Mouse (Mus musculus): ENCODE results near the gene Gm47791. TPM values are rescaled to one million over a fixed set of nuclear protein-coding genes. Genes with fewer than 3 reads are reported as not detected.

The Gm47791 gene
- polyA plus RNA-seq, 1 experiment from 2014 or later = not detected

DNA sequence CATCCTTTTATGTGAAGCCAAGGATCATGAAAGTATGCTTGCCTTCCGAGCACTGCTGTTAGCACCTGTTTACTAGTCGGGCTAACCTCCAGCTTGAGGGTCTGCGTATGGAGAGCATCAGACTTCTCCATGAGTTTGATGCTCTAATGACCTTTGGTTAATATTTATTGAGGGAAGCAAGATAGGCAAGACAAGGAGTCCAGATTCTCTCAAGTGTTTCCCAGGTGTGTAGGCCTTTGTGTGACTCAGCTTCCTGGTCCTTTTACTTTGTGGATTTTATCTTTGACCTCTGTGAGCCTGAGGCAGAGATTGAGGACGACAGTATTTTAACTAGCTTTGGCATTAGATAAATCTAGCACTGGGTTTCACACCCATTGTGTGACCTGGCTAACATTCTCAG lies 4.4 kb downstream of the Gm47791 start:
- Histone ChIP-seq H3K27ac (no peak overlapping the region), H3K79me2 (ENCODE audit: inconsistent target) (no peaks in the 10 kb centered on the region)
- WGBS (ENCODE audit: missing documents) = 98% methylated on average over 4 of the region's 4 CpGs

GRCm38 (mm10) chr1:82766227-82766626 lies 4.8 kb downstream of the Gm47791 start:
- 100% methylated on average over 1 of the region's 1 CpGs for WGBS (ENCODE audit: missing documents)
- no peaks in the 10 kb centered on the region for H3K36me3 ChIP-seq (ENCODE audit: inconsistent target)
- H3K4me3 ChIP-seq (ENCODE audit: inconsistent target) = no peak overlapping the region
- H3K79me2 ChIP-seq (ENCODE audit: inconsistent target) = no peaks in the 10 kb centered on the region
- H3K27ac ChIP-seq = no peak overlapping the region

More for the DNA sequence above, 4.4 kb downstream of the Gm47791 start:
- H3K4me3 ChIP-seq (ENCODE audit: inconsistent target) = no peak overlapping the region
- no peaks in the 10 kb centered on the region for H3K36me3 ChIP-seq (ENCODE audit: inconsistent target)

GRCm38 (mm10) chr1:82762274-82762673 lies 8.8 kb downstream of the Gm47791 start:
- 100% methylated on average over 1 of the region's 1 CpGs for WGBS (ENCODE audit: missing documents)
- Histone ChIP-seq H3K79me2 (ENCODE audit: inconsistent target) (no peaks in the 10 kb centered on the region), H3K4me3 (ENCODE audit: inconsistent target) (no peak overlapping the region), H3K27ac (no peak overlapping the region), H3K36me3 (ENCODE audit: inconsistent target) (no peaks in the 10 kb centered on the region)

GRCm38 (mm10) chr1:82761454-82762169 lies 9.4 kb downstream of the Gm47791 start:
- 12% methylated on average over 8 of the region's 8 CpGs for WGBS (ENCODE audit: missing documents)
- Histone ChIP-seq H3K36me3 (ENCODE audit: inconsistent target) (no peaks in the 10 kb centered on the region), H3K4me3 (ENCODE audit: inconsistent target) (no peak overlapping the region), H3K27ac (peak overlapping the region; percentile 25), H3K79me2 (ENCODE audit: inconsistent target) (no peaks in the 10 kb centered on the region)

DNA sequence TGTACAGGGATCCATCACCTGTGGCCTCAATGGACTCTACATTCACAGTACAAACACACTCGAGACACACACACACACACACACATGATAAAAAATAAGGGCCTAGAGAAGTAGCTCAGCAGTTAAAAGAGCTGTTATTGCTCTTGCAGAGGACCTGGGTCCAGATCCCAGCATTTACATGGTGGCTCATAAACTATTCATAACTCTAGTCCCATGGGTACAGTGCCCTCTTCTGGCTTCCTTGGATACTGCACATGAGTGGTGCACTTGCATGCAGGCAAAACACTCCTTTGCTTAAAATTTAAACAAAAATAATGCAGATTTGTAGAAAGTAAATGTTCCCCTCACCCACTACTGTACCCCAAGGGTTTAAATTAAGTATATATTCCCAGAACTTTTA lies 11.5 kb downstream of the Gm47791 start:
- Histone ChIP-seq H3K79me2 (ENCODE audit: inconsistent target) (no peaks in the 10 kb centered on the region), H3K36me3 (ENCODE audit: inconsistent target) (peaks cover 13% of the 10 kb centered on the region; the same call in 1 of the 2 replicates)
- 100% methylated on average over 1 of the region's 1 CpGs for WGBS (ENCODE audit: missing documents)

GRCm38 (mm10) chr1:82747714-82748452 lies 23.2 kb downstream of the Gm47791 start:
- Histone ChIP-seq H3K79me2 (ENCODE audit: inconsistent target) (no peaks in the 10 kb centered on the region), H3K36me3 (ENCODE audit: inconsistent target) (peaks cover 17% of the 10 kb centered on the region), H3K27ac (no peak overlapping the region), H3K4me3 (ENCODE audit: inconsistent target) (no peak overlapping the region)
- 95% methylated on average over 2 of the region's 2 CpGs for WGBS (ENCODE audit: missing documents)

More for the DNA sequence above, 11.5 kb downstream of the Gm47791 start:
- Histone ChIP-seq H3K4me3 (ENCODE audit: inconsistent target) (no peak overlapping the region), H3K27ac (no peak overlapping the region)

- Histone ChIP-seq H3K27ac (no peak overlapping the region), H3K36me3 (ENCODE audit: inconsistent target) (peaks cover 14% of the 10 kb centered on the region), H3K4me3 (ENCODE audit: inconsistent target) (no peak overlapping the region), H3K79me2 (ENCODE audit: inconsistent target) (no peaks in the 10 kb centered on the region)
- WGBS (ENCODE audit: missing documents) = 100% methylated on average over 4 of the region's 4 CpGs
Measured at GRCm38 (mm10) chr1:82746408-82746807, 24.6 kb downstream of the Gm47791 start.

GRCm38 (mm10) chr1:82743962-82744361 lies 27.1 kb downstream of the Gm47791 start:
- no peaks in the 10 kb centered on the region for H3K79me2 ChIP-seq (ENCODE audit: inconsistent target)
- H3K36me3 ChIP-seq (ENCODE audit: inconsistent target) = peaks cover 15% of the 10 kb centered on the region; the same call in 1 of the 2 replicates
- no peak overlapping the region for H3K27ac ChIP-seq
- no peak overlapping the region for H3K4me3 ChIP-seq (ENCODE audit: inconsistent target)
- WGBS (ENCODE audit: missing documents) = 100% methylated on average over 3 of the region's 3 CpGs

GRCm38 (mm10) chr1:82741539-82741938 lies 29.5 kb downstream of the Gm47791 start:
- WGBS (ENCODE audit: missing documents) = 95% methylated on average over 7 of the region's 7 CpGs

DNA sequence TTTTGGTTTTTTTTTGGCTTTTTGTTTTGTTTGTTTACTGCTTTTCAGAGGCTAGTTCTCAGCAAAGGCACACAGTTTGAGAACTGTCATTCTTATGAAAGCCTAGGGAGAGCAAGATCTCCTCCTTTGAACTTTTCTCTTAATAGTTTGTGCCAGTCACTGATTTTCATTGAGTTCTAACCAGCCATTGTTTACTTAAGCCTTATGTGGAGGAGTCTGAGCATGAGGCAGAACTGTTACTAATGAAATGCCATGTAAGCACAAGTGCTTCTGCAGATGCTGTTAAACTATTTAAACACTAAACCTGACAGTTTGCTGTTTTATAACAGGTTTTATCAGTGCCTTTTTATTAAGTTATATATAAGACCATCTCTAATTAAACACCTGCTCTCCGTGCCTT lies 33.0 kb downstream of the Gm47791 start:
- H3K79me2 ChIP-seq (ENCODE audit: inconsistent target) = no peaks in the 10 kb centered on the region
- peaks cover 45% of the 10 kb centered on the region for H3K36me3 ChIP-seq (ENCODE audit: inconsistent target)
- H3K4me3 ChIP-seq (ENCODE audit: inconsistent target) = no peak overlapping the region
- no peak overlapping the region for H3K27ac ChIP-seq
- 100% methylated on average over 1 of the region's 1 CpGs for WGBS (ENCODE audit: missing documents)

More at GRCm38 (mm10) chr1:82741539-82741938, 29.5 kb downstream of the Gm47791 start:
- H3K79me2 ChIP-seq (ENCODE audit: inconsistent target) = no peaks in the 10 kb centered on the region
- H3K36me3 ChIP-seq (ENCODE audit: inconsistent target) = peaks cover 28% of the 10 kb centered on the region; the same call in 1 of the 2 replicates
- H3K4me3 ChIP-seq (ENCODE audit: inconsistent target) = no peak overlapping the region
- no peak overlapping the region for H3K27ac ChIP-seq

GRCm38 (mm10) chr1:82733357-82733756 lies 37.7 kb downstream of the Gm47791 start:
- H3K4me3 ChIP-seq (ENCODE audit: inconsistent target) = no peak overlapping the region
- peaks cover 76% of the 10 kb centered on the region for H3K36me3 ChIP-seq (ENCODE audit: inconsistent target)
- H3K79me2 ChIP-seq (ENCODE audit: inconsistent target) = peaks cover 9% of the 10 kb centered on the region; the same call in 1 of the 2 replicates
- H3K27ac ChIP-seq = no peak overlapping the region
- 100% methylated on average over 1 of the region's 1 CpGs for WGBS (ENCODE audit: missing documents)

DNA sequence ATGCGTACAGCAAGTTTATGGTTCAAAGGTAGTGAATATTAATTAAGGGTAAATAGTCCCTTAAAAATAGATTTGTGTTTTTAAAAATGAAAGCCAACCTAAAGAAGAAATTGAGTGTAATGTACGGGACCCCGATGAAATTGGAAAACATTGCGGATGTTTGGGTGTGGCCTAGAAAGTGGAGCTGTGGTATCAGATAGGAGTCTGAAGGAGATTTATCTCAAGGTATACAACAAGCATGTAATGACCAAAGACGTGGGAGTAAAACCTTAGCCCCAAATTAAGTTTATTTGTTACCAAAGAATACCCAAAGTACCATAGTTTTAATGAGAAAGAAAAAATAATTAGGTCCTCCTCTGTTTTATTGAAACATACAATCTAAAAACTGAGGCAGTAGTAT lies 44.6 kb downstream of the Gm47791 start:
- 97% methylated on average over 5 of the region's 5 CpGs for WGBS (ENCODE audit: missing documents)
- Histone ChIP-seq H3K79me2 (ENCODE audit: inconsistent target) (peaks cover 43% of the 10 kb centered on the region), H3K36me3 (ENCODE audit: inconsistent target) (peaks cover 30% of the 10 kb centered on the region), H3K4me3 (ENCODE audit: inconsistent target) (no peak overlapping the region), H3K27ac (no peak overlapping the region)

DNA sequence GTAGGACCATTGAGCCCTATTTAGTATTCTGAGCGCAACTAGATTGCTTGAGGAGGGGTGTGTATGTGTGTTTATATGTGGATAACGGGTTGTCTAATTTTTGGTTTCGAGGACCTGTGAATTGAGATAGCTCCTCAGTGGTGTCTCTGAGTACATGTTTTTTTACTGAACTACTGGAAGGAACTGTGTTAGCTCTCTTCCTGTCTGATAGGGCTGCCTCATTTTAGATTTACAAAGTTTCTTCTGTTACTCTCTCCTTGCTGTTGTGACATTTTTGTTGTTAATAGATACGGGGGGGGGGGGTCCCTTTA lies 45.2 kb downstream of the Gm47791 start:
- Histone ChIP-seq H3K4me3 (ENCODE audit: inconsistent target) (peak overlapping the region; percentile 97), H3K36me3 (ENCODE audit: inconsistent target) (peaks cover 23% of the 10 kb centered on the region), H3K27ac (no peak overlapping the region), H3K79me2 (ENCODE audit: inconsistent target) (peaks cover 43% of the 10 kb centered on the region)
- WGBS (ENCODE audit: missing documents) = 64% methylated on average over 3 of the region's 4 CpGs

- Histone ChIP-seq H3K79me2 (ENCODE audit: inconsistent target) (peaks cover 43% of the 10 kb centered on the region), H3K27ac (peak overlapping the region; percentile 36), H3K4me3 (ENCODE audit: inconsistent target) (peak overlapping the region; percentile 97), H3K36me3 (ENCODE audit: inconsistent target) (peaks cover 17% of the 10 kb centered on the region)
- 3% methylated on average over 37 of the region's 37 CpGs for WGBS (ENCODE audit: missing documents)
Measured at GRCm38 (mm10) chr1:82725026-82725874, 45.8 kb downstream of the Gm47791 start.

Data from macrophage (primary cell).